Mouse (Mus musculus) heart, postnatal 0 days (tissue): ENCODE data around the gene Wdr92. TPM values are rescaled to one million over a fixed set of nuclear protein-coding genes. Genes with fewer than 3 reads are reported as not detected.

Experiments used
- ATAC-seq: fragments of 200-750 bp; cut with Nextera tagmentation; 2 replicates; pipeline ENCODE4 v1.8.0; 2017; ENCODE audit warnings: low read depth, moderate number of reproducible peaks, moderate library complexity; ENCODE audit not compliant: insufficient read depth
- DNase-seq: peaks from one replicate; pipeline ENCODE4 v3.0.0-alpha.2; 2016; ENCODE audit warnings: low spot score
- H3K27ac ChIP-seq: fragments of 300-500 bp; sonication (generic); 2 replicates; pipeline ENCODE4 v1.5.1; 2014; ENCODE audit warnings: low read depth, mild to moderate bottlenecking
- H3K27me3 ChIP-seq: fragments of 300-500 bp; sonication (generic); 2 replicates; pipeline ENCODE4 v1.6.1; 2014; ENCODE audit warnings: low read length, mixed read lengths; ENCODE audit not compliant: control insufficient read depth, insufficient read depth
- H3K36me3 ChIP-seq: fragments of 300-500 bp; sonication (generic); replicated peaks from 2 replicates; pipeline ENCODE4 v1.6.1; 2014; ENCODE audit warnings: low read length, mixed read lengths; ENCODE audit not compliant: control insufficient read depth, insufficient read depth
- H3K4me1 ChIP-seq: fragments of 300-500 bp; sonication (generic); 2 replicates; pipeline ENCODE4 v1.6.1; 2014; ENCODE audit warnings: antibody characterized with exemption; ENCODE audit not compliant: control insufficient read depth, insufficient read depth
- H3K4me2 ChIP-seq: fragments of 300-500 bp; sonication (generic); 2 replicates; pipeline ENCODE4 v1.6.1; 2014; ENCODE audit warnings: low read depth, mild to moderate bottlenecking, low read length, moderate library complexity
- H3K4me3 ChIP-seq: fragments of 300-500 bp; sonication (generic); 2 replicates; pipeline ENCODE4 v1.5.1; 2014; ENCODE audit warnings: low read depth, low read length
- H3K9ac ChIP-seq: fragments of 300-500 bp; sonication (generic); replicated peaks from 2 replicates; pipeline ENCODE4 v1.6.1; 2014; ENCODE audit warnings: low read depth, low read length, mixed read lengths
- H3K9me3 ChIP-seq: fragments of 300-500 bp; sonication (generic); replicated peaks from 2 replicates; pipeline ENCODE4 v1.6.1; 2016; ENCODE audit warnings: low read length; ENCODE audit not compliant: control insufficient read depth
- CTCF ChIP-seq: IDR thresholded peaks from 2 replicates; pipeline ENCODE4 v1.5.1; 2016; ENCODE audit warnings: antibody characterized with exemption, control low read depth, low read depth
- EP300 ChIP-seq: IDR thresholded peaks from 2 replicates; pipeline ENCODE4 v1.6.1; 2016; ENCODE audit warnings: antibody characterized with exemption, low read depth
- WGBS: fragments of 180-500 bp; shearing (Covaris S2); extraction: QIAGEN DNeasy Blood & Tissue Kit; methylation state at CpG from one replicate; pipeline ENCODE4 v1.1.7; 2014; 5-methylcytosine and 5-hydroxymethylcytosine counted together
- polyA plus RNA-seq: library from polyadenylated mRNA; unstranded; fragments of >200 nt; fragmentation: Nextera tagmentation; extraction: Ambion mirVana; gene quantifications from 2 replicates; pipeline ENCODE4 v1.2.1, GENCODE M21; 2015
- total RNA-seq: library from RNA; depleted of rRNA; stranded (reverse); fragments of >200 nt; gene quantifications from 2 replicates; pipeline ENCODE4 v1.2.3, GENCODE M21; 2014; ENCODE audit warnings: low replicate concordance

The Wdr92 gene
- total and polyA plus RNA-seq, 2 experiments from 2014 or later: 11.4 to 15.0 TPM

DNA sequence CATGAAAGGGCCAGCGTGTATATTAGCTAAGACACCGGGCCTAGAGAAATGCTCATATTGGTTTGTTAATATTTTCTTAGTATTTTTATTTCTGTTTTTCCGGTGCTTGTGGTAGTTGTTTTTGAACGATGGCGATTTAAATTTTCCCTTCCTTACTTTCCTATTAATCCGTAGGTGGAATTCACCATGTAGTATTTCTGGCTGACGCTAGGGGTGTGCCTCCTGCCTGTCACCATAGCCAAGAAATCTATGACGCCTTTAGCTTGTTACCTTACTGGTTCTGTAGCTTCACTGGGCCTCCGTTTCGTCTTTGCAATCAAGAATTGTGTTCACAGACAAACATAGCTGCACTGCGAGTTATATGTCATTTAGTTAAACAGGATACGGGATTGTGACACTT, 21.7 kb upstream of the Wdr92 start:
- peak; percentile 71 for TF ChIP-seq CTCF
- no peak for TF ChIP-seq EP300
- DNase-seq (peak; percentile 82), ATAC-seq (no peak)
- H3K27ac ChIP-seq: peak overlapping the region; percentile 96
- peak overlapping the region; percentile 96 for H3K4me3 ChIP-seq
- H3K4me2 ChIP-seq: peak overlapping the region; percentile 83
- no peaks in the 10 kb centered on the region for H3K36me3 ChIP-seq
- 1% methylated on average over 12 of the region's 12 CpGs for WGBS
- H3K9me3 ChIP-seq: no peaks in the 10 kb centered on the region
- no peaks in the 10 kb centered on the region for H3K27me3 ChIP-seq
- H3K4me1 ChIP-seq: peaks cover 21% of the 10 kb centered on the region
- H3K9ac ChIP-seq: peak overlapping the region; percentile 98

DNA sequence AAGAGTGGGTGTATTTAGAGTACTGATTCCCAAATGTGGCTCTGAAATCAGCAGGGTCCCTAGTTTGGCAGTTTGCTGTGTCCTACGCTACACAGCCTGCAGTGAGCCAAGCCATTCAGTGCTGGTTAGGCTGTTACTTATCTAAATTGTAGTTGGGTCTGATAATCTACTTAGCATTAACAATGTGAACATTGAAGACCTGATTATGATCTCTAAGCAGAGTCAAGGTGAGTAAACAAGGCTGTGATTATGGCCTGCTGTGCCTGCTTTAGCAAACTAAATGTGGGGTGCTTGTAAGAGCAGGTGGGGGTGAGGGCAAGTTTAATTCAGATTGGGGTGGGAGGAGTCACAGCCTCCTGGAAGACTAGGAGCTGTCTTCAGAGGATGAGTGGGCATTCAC, 18.0 kb upstream of the Wdr92 start:
- Histone ChIP-seq H3K4me1 (peaks cover 29% of the 10 kb centered on the region), H3K27me3 (no peaks in the 10 kb centered on the region), H3K9ac (no peak overlapping the region), H3K4me3 (no peak overlapping the region), H3K27ac (no peak overlapping the region), H3K36me3 (no peaks in the 10 kb centered on the region; the same call in 1 of the 2 replicates), H3K9me3 (no peaks in the 10 kb centered on the region), H3K4me2 (no peak overlapping the region)
- ATAC-seq (no peak), DNase-seq (no peak)
- WGBS: 59% methylated on average over 1 of the region's 1 CpGs
- TF ChIP-seq EP300 (no peak), CTCF (no peak)

DNA sequence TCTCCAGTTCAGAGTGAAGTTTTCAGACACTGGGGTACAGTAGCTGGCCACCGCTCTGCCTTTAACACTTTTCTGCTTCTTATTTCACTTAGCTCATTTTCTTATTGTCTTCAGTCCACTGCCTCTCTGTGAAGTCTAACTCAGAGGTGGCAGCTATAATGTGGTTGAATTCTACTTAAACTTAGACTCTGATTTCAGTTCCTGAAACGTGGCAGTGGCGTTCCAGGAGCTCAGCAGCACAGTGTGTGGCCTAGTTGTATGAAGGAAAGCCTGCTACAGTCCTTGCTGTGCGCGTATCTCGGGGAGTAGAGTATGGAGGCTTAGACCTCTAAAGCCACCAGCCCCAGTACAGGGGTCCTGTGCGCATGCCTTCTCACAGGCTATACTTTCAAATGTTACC, 15.3 kb upstream of the Wdr92 start:
- WGBS: 86% methylated on average over 7 of the region's 7 CpGs
- peaks cover 28% of the 10 kb centered on the region for H3K4me1 ChIP-seq
- H3K4me3 ChIP-seq: no peak overlapping the region
- TF ChIP-seq EP300 (no peak), CTCF (no peak)
- H3K4me2 ChIP-seq: no peak overlapping the region
- H3K27me3 ChIP-seq: no peaks in the 10 kb centered on the region
- ATAC-seq (no peak), DNase-seq (no peak)
- H3K9ac ChIP-seq: no peak overlapping the region
- no peaks in the 10 kb centered on the region; the same call in 1 of the 2 replicates for H3K36me3 ChIP-seq
- H3K9me3 ChIP-seq: no peaks in the 10 kb centered on the region
- no peak overlapping the region for H3K27ac ChIP-seq

DNA sequence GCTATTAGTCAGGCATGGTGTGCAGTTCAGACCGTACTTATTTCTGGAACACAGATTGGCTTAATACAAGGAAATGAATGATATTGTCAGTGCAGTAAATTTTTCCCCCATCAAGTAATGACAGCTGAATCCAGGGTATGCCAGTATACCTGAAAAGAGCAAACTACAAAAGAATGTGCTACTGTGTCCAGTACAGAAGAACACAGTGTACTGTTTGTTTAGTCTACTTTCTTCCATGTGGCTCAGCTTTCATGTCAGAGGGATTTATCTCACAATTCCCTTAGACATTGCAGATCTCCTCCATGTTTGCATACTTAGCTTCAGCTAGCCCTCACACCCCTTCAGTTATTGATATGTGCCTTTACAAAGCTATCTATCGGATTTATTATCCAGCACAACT, 12.6 kb upstream of the Wdr92 start:
- Histone ChIP-seq H3K9me3 (no peaks in the 10 kb centered on the region), H3K4me1 (peaks cover 23% of the 10 kb centered on the region; the same call in 1 of the 2 replicates)
- 59% methylated on average over 2 of the region's 2 CpGs for WGBS

DNA sequence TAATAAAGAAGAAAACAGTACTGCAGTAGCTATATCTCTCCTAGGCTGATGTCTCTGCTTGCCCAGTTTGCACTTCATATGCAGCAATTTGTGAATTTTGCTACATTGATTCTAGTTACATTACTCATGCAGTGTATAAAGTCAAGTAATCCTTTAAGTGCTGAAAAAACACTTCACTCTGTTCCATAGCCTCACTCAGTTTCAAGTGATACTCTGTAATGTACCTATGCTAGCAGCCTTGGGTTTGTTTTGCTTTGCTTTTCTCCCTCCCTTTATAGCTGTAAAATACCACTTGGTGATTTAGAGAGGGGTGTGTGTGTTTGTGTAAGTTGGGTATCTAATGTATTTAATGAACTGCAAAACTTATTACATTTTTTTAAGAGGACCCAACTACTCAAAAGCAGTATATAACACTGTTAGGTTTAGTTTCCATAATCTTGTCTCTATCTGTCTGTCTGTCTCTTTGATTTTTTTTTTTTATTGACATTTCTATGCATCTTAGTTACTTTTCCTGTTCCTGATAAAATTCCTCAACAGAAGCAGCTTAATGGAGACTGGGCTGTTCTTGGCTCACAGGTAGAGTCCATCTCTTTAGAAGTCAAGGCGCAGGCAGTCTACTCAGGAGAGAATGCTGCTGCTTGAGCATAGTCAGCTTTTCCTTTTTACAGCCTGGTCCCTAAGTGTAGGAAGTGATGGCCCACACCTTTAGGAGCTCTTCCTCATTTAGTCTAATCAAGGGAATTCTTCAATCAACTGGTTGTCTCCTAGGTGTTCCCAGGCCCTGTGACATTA, 10.8 kb upstream of the Wdr92 start:
- no peak overlapping the region for H3K4me2 ChIP-seq
- H3K4me3 ChIP-seq: no peak overlapping the region
- H3K36me3 ChIP-seq: no peaks in the 10 kb centered on the region; the same call in 1 of the 2 replicates
- no peak overlapping the region for H3K27ac ChIP-seq
- H3K27me3 ChIP-seq: no peaks in the 10 kb centered on the region
- H3K4me1 ChIP-seq: peaks cover 12% of the 10 kb centered on the region; the same call in 1 of the 2 replicates
- H3K9me3 ChIP-seq: no peaks in the 10 kb centered on the region
- no peak for TF ChIP-seq CTCF
- no peak for TF ChIP-seq EP300
- DNase-seq: no peak
- whole genome bisulfite sequencing: 88% methylated on average over 1 of the region's 1 CpGs
- no peak for ATAC-seq
- H3K9ac ChIP-seq: no peak overlapping the region

More for the DNA sequence above, 12.6 kb upstream of the Wdr92 start:
- Histone ChIP-seq H3K9ac (no peak overlapping the region), H3K27ac (peak overlapping the region; percentile 3; the same call in 1 of the 2 replicates), H3K27me3 (no peaks in the 10 kb centered on the region), H3K4me2 (no peak overlapping the region), H3K36me3 (no peaks in the 10 kb centered on the region; the same call in 1 of the 2 replicates), H3K4me3 (no peak overlapping the region)
- ATAC-seq (no peak), DNase-seq (no peak)
- no peak for TF ChIP-seq EP300
- TF ChIP-seq CTCF: no peak

DNA sequence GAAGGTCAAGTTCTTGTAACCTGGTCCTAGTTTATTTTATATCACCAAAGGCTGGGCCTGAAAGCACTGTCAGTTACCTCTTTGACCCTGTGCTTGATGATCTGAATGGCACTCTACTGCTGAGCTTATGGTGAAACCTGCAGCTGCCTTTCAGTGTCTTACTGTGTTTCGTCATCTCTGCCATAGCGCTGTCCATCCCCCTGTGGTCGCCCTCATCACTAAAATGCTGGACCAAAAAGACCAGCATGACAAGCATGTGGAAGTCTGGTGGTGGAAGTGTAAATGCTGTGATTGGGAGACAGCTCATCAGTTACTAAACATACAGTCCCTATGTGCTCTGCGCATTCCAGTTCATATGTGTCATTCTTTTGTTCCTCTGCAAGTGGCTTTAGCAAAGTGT, 9.6 kb upstream of the Wdr92 start:
- no peak overlapping the region for H3K9ac ChIP-seq
- H3K4me1 ChIP-seq: peaks cover 12% of the 10 kb centered on the region; the same call in 1 of the 2 replicates
- H3K9me3 ChIP-seq: no peaks in the 10 kb centered on the region
- no peak overlapping the region for H3K27ac ChIP-seq
- no peaks in the 10 kb centered on the region for H3K36me3 ChIP-seq
- H3K4me2 ChIP-seq: no peak overlapping the region
- no peaks in the 10 kb centered on the region for H3K27me3 ChIP-seq
- 79% methylated on average over 4 of the region's 4 CpGs for WGBS
- H3K4me3 ChIP-seq: no peak overlapping the region
- no peak for ATAC-seq
- DNase-seq: no peak
- TF ChIP-seq EP300: no peak
- TF ChIP-seq CTCF: no peak
